Mouse (Mus musculus) embryonic facial prominence, embryonic 11.5 days (tissue): Measurements from ENCODE around the gene Tmem127. TPM values are rescaled to one million over a fixed set of nuclear protein-coding genes. Genes with fewer than 3 reads are reported as not detected.

Experiments
- ATAC-seq: fragments of 200-750 bp; cut with Nextera tagmentation; replicated peaks from 2 replicates; pipeline ENCODE4 v1.8.0; 2017; ENCODE audit warnings: low read depth; ENCODE audit not compliant: insufficient number of reproducible peaks, low FRiP score, low TSS enrichment
- DNase-seq: peaks from one replicate; pipeline ENCODE4 v3.0.0-alpha.2; 2015; ENCODE audit warnings: low spot score
- H3K27ac ChIP-seq: fragments of 300-500 bp; sonication (generic); replicated peaks from 2 replicates; pipeline ENCODE4 v1.5.1; 2014; ENCODE audit warnings: mild to moderate bottlenecking, low read depth, low read length, control low read depth
- H3K27me3 ChIP-seq: fragments of 300-500 bp; sonication (generic); 2 replicates; pipeline ENCODE4 v1.6.1; 2014; ENCODE audit warnings: mild to moderate bottlenecking, low read length, moderate library complexity, mixed read lengths; ENCODE audit not compliant: control insufficient read depth, insufficient read depth
- H3K36me3 ChIP-seq: fragments of 300-500 bp; sonication (generic); replicated peaks from 2 replicates; pipeline ENCODE4 v1.6.1; 2014; ENCODE audit warnings: low read depth, mild to moderate bottlenecking, low read length, moderate library complexity, mixed read lengths; ENCODE audit not compliant: control insufficient read depth, insufficient read depth
- H3K4me1 ChIP-seq: fragments of 300-500 bp; sonication (generic); 2 replicates; pipeline ENCODE4 v1.6.1; 2014; ENCODE audit warnings: low read length, mixed read lengths; ENCODE audit not compliant: control insufficient read depth, insufficient read depth
- H3K4me2 ChIP-seq: fragments of 300-500 bp; sonication (generic); 2 replicates; pipeline ENCODE4 v1.6.1; 2014; ENCODE audit warnings: low read depth, mild to moderate bottlenecking, control low read depth, low read length, moderate library complexity
- H3K4me3 ChIP-seq: fragments of 300-500 bp; sonication (generic); 2 replicates; pipeline ENCODE4 v1.5.1; 2014; ENCODE audit warnings: low read depth, low read length, control low read depth
- H3K9ac ChIP-seq: fragments of 300-500 bp; sonication (generic); replicated peaks from 2 replicates; pipeline ENCODE4 v1.6.1; 2014; ENCODE audit warnings: mild to moderate bottlenecking, control low read depth, low read length
- H3K9me3 ChIP-seq: fragments of 300-500 bp; sonication (generic); replicated peaks from 2 replicates; pipeline ENCODE4 v1.6.1; 2016; ENCODE audit warnings: mild to moderate bottlenecking, low read length, inconsistent platforms, mixed read lengths; ENCODE audit not compliant: control insufficient read depth
- WGBS: fragments of 180-500 bp; shearing (Covaris S2); extraction: QIAGEN DNeasy Blood & Tissue Kit; methylation state at CpG from one replicate; pipeline ENCODE4 v1.1.7; 2014; 5-methylcytosine and 5-hydroxymethylcytosine counted together
- polyA plus RNA-seq: library from polyadenylated mRNA; unstranded; fragments of >200 nt; fragmentation: Nextera tagmentation; extraction: Ambion mirVana; gene quantifications from 2 replicates; pipeline ENCODE4 v1.2.1, GENCODE M21; 2014

Tmem127 gene
- polyA plus RNA-seq, 1 experiment from 2014 or later = 20.7 TPM

GRCm38 (mm10) chr2:127308660-127309059 lies 61.0 kb downstream of the Tmem127 start:
- WGBS = 88% methylated on average over 2 of the region's 2 CpGs
- no peak for ATAC-seq

GRCm38 (mm10) chr2:127310246-127310645 lies 62.5 kb downstream of the Tmem127 start:
- DNase-seq (no peak), ATAC-seq (no peak)
- 59% methylated on average over 2 of the region's 2 CpGs for WGBS
- H3K9me3 ChIP-seq = no peaks in the 10 kb centered on the region
- H3K4me3 ChIP-seq = no peak overlapping the region
- no peaks in the 10 kb centered on the region for H3K36me3 ChIP-seq
- H3K27me3 ChIP-seq = no peaks in the 10 kb centered on the region
- no peak overlapping the region for H3K4me2 ChIP-seq
- no peaks in the 10 kb centered on the region for H3K4me1 ChIP-seq
- no peak overlapping the region for H3K9ac ChIP-seq
- H3K27ac ChIP-seq = no peak overlapping the region

More at GRCm38 (mm10) chr2:127308660-127309059, 61.0 kb downstream of the Tmem127 start:
- Histone ChIP-seq H3K9ac (no peak overlapping the region), H3K27ac (no peak overlapping the region), H3K4me3 (no peak overlapping the region), H3K27me3 (no peaks in the 10 kb centered on the region), H3K4me2 (no peak overlapping the region), H3K9me3 (no peaks in the 10 kb centered on the region), H3K36me3 (no peaks in the 10 kb centered on the region), H3K4me1 (no peaks in the 10 kb centered on the region)
- no peak for DNase-seq

- Histone ChIP-seq H3K36me3 (no peaks in the 10 kb centered on the region), H3K9ac (no peak overlapping the region), H3K4me2 (no peak overlapping the region), H3K27ac (no peak overlapping the region), H3K27me3 (no peaks in the 10 kb centered on the region), H3K4me1 (no peaks in the 10 kb centered on the region), H3K9me3 (no peaks in the 10 kb centered on the region), H3K4me3 (no peak overlapping the region)
- DNase-seq (no peak), ATAC-seq (no peak)
- 91% methylated on average over 7 of the region's 7 CpGs for WGBS
Measured at GRCm38 (mm10) chr2:127310685-127311084, 63.0 kb downstream of the Tmem127 start.

Other genes starting within 250 kb of the Tmem127 start
- gene Ap4e1, start 239.2 kb upstream of the Tmem127 start, polyA plus RNA-seq = 8.7 and 9.3 TPM in 2 replicates
- 34.6 and 35.6 TPM in 2 replicates for gene Blvra, start 177.2 kb upstream of the Tmem127 start, polyA plus RNA-seq
- gene Ncaph, start 114.0 kb upstream of the Tmem127 start, polyA plus RNA-seq = 131 and 132 TPM in 2 replicates
- 15.9 and 17.6 TPM in 2 replicates for gene Itpripl1, start 104.5 kb upstream of the Tmem127 start, polyA plus RNA-seq
- gene 1810024B03Rik, start 39.6 kb upstream of the Tmem127 start, polyA plus RNA-seq = 2.3 and 2.6 TPM in 2 replicates
- 104 and 107 TPM in 2 replicates for gene Snrnp200, start 39.5 kb upstream of the Tmem127 start, polyA plus RNA-seq
- gene Ciao1, start 92 bp upstream of the Tmem127 start, polyA plus RNA-seq = 54.8 and 65.2 TPM in 2 replicates
- 82.8 and 84.0 TPM in 2 replicates for gene Stard7, start 22.3 kb downstream of the Tmem127 start, polyA plus RNA-seq
- gene Dusp2, start 88.3 kb downstream of the Tmem127 start, polyA plus RNA-seq = 4.2 and 4.4 TPM in 2 replicates
- gene Astl, start 90.7 kb downstream of the Tmem127 start, polyA plus RNA-seq = 0.10 and 0.11 TPM in 2 replicates
- 1.9 TPM in 2 replicates for gene Adra2b, start 115.3 kb downstream of the Tmem127 start, polyA plus RNA-seq
- 0.31 TPM in 1 of 2 replicates, not detected in the other for gene Gpat2, start 177.3 kb downstream of the Tmem127 start, polyA plus RNA-seq
- gene Fahd2a, start 196.7 kb downstream of the Tmem127 start, polyA plus RNA-seq = 24.0 and 24.8 TPM in 2 replicates